Mouse (Mus musculus) 416B (cell line): ENCODE measurements around the gene Rela.
A peak's percentile ranks its signal among the peaks of the same experiment; 100 is the strongest.

Experiments used
- DNase-seq: peaks from one replicate; pipeline ENCODE4 v3.0.0; 2011; ENCODE audit warnings: low read depth

Rela gene

GRCm38 (mm10) chr19:5636036-5636570 is 1.2 kb upstream of the Rela start:
- no peak for DNase-seq

- DNase-seq: no peak
These were observed 677 bp upstream of the Rela start for GRCm38 (mm10) chr19:5636571-5637041.

- no peak for DNase-seq
These were observed 1.2 kb downstream of the Rela start for GRCm38 (mm10) chr19:5638416-5639005.

DNA sequence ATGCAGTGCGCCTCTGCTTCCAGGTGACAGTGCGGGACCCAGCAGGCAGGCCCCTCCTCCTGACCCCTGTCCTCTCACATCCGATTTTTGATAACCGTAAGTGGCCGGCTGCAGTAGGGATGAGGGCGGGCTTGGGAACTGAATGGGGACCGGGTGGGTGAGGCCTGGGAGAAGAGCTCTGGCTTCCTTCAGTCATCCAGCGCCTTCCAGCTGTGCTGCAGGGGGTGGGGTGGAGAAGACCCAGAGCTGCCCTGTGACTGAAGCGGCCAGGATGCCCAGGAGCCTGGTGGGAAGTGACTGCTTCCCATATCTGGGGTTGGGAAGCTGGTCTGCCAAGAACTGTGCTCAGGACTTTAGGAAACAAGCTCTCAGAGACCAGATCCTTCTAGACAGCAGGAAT is 3.1 kb downstream of the Rela start:
- no peak for DNase-seq

- no peak for DNase-seq
These were observed 3.7 kb downstream of the Rela start for GRCm38 (mm10) chr19:5641021-5641420.

- DNase-seq: no peak
These were observed 4.4 kb downstream of the Rela start for GRCm38 (mm10) chr19:5641641-5642040.

DNA sequence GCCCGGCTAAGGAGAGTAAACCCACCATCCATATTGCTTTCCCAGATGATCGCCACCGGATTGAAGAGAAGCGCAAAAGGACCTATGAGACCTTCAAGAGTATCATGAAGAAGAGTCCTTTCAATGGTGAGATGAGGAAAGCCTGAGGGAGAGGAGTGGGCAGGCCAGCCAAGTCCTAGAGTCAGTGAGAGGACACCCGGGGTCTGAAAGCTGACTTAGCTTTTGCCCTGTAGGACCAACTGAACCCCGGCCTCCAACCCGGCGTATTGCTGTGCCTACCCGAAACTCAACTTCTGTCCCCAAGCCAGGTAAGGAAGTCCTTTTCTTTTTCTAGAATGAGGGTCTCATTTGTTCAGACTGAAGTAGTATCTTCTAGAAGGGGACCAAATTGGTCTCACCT is 8.0 kb downstream of the Rela start:
- DNase-seq: no peak

DNA sequence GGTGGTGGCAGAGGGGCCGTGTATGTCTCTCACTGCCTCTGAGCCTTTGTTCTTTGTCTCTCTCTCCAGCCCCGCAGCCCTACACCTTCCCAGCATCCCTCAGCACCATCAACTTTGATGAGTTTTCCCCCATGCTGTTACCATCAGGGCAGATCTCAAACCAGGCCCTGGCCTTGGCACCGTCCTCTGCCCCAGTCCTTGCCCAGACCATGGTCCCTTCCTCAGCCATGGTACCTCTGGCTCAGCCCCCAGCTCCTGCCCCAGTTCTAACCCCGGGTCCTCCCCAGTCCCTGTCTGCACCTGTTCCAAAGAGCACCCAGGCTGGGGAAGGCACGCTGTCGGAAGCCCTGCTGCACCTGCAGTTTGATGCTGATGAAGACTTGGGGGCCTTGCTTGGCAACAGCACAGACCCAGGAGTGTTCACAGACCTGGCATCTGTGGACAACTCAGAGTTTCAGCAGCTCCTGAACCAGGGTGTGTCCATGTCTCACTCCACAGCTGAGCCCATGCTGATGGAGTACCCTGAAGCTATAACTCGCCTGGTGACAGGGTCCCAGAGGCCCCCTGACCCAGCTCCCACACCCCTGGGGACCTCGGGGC is 9.5 kb downstream of the Rela start:
- no peak for DNase-seq

DNA sequence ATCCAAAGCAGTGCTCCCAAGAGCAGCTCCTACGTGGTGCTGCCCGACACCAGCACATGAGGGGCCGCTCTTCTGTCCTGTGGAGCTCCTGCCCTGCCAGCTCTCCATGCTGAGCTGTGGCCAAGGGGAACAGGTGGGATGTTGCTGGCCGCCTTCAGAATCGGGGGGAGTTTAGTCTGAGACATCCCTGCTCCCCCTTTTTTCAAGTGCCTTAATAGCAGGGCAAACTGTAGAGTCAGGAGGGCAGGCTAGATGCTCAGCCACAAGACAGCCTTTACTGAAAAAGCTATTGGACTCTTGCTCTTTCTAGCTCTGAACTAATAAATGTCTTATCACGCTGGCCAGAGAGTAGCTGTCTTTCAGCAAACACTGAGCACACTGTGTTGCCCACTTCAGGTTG is 10.5 kb downstream of the Rela start:
- DNase-seq: no peak

DNA sequence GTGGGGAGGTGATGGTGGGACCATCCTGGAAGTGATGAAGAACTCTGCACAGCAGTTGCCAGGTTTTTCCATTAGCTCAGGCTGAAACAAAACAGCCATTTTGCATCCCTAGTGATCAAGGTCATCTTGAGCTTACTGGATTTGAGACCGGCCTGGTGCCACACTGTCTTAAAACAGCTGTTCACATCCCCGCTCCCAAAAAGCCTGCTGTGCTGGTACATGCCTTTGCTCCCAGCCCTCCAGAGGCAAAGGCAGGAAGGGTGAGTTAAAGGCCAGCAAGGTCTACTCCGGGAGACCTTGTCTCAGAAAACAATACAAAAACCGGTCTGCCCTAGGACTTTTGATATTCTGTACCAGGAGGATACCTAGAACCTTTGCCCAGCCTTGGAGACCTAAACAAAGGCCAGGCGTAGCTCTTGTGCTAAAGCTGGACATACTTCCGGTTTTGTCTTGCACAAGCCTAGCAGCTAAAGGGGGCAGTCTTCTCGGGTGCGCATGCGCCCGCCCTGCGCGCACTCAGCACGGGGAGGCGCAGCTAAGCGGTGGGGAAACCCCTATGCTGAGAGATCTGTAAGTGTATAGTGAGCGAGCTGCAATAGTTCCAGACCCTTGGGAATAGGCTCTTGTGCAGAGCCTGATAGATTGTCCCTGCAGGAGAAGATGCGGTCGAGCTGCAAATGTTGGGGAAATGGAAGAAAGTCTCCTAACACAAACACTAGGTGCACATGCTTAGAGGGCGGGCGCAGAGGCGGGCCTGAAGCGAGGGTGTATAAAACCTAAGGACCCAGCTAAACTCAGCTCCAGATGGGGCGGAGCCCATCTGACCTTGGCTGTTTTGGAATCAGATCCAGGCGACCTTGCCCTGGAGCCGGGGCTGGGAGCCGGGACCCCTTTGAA is 11.4 kb downstream of the Rela start:
- DNase-seq: peak; percentile 85

- peak; percentile 62 for DNase-seq
These were observed 12.0 kb downstream of the Rela start for GRCm38 (mm10) chr19:5649298-5649741.

- DNase-seq: no peak
These were observed 14.4 kb downstream of the Rela start for GRCm38 (mm10) chr19:5651502-5652274.

GRCm38 (mm10) chr19:5652570-5652969 is 15.3 kb downstream of the Rela start:
- no peak for DNase-seq

DNA sequence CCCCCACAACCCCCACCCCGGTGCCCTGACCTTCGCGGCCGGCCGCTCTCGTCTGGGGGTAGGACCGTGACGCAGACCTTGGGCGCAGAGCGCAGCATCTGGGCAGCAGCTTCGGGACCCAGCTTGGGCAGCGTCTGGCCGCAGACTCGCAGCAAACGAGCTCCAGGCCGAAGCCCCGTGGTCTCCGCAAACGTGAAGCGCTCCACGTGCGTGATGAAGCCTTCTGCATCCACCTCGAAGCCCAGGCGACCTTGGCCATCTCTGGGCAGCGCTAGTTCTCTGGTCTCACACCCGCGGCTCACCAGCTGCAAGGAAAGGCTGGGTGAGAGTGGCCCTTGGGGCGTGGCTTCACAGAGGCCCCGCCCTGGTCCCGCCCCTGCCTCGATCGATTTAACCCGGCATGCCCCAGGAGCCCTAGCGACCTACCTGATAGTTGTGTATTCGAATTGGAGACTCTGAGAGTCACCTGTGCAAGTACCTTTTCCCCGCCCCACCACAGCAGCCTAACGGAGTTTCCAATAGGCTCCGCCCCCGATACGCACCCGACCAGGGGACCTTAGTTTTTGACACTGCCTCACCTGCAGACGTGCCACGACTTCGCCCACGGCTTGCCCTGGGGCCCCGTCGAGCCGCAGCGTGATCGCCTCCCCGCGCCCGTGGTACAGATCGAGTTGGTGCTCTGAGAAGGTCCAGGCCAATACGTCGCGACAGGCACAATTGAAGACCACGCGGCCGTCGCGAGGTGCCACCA is 16.9 kb downstream of the Rela start:
- DNase-seq: no peak

- no peak for DNase-seq
These were observed 17.5 kb downstream of the Rela start for GRCm38 (mm10) chr19:5654720-5655298.

- DNase-seq: peak; percentile 79
These were observed 23.9 kb downstream of the Rela start for GRCm38 (mm10) chr19:5660942-5661751.

DNA sequence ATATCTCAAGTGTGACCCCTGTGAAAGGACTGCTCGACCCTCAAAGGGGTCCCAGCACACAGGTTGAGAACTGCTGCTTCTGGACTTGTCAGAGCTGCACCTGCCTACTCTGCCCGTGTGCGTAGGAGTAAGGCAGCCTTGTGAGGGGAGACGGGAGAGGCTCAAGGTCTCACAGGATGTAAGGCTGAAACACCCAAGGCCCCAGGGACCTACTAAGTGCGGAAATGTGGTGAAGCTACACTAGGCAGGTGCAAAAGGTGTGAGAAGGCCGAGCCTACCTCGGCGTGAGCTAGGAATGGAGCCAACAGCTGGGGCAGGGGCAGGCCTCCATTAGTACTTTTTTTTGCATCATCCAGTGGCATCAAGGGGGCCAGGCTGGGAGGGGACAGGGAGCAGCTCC is 25.0 kb downstream of the Rela start:
- no peak for DNase-seq

DNA sequence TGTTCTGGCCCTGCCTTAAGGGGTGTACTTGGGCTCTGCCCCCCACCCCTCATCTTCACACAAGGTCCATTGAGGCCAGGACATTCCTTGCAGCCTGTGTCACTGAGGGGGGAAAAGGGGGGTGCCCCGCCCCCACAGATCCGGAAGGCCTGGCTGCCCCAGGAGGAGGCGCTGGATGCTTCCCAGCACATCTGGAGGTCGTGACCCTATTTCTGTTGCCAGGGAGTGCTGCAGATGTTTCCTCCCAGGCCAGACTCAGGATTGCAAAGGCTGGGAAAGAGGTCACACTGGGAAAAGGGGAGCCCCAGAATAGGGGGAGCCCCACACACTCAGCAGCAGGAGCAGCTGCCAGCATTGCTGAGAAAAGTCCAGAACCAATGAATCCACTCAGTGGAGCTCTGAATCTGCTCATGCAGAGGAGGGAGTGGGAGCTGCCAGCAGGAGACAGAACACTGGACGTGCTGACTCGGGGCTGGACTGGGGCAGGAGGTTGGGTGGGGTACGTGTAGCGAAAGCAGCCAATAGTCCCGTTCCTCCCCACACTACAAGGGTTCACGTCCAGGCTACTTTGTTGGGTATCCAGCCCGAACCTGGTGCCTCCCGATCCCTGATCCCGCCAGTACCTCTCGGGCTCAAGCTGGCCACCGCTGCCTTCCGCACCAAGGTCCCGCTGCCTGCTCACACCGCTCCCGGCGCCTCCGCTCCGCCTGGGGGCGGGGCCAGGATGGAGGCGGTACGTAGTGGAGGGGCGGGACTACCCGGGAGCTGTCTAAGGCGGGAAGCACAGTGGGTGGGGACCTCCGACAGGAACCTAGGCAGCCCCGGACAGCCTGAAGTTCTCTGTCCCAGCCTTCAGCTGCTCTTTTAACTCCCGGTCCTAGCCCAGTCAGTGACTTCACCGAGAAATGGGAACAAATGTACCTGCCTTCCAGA is 26.0 kb downstream of the Rela start, which contains the start of gene Sipa1:
Gene Sipa1 (minus strand): TSS at position 727 of the 933 bp plus-strand sequence.
- DNase-seq: peak; percentile 92
